Mouse (Mus musculus): ENCODE data around the gene March7.

The March7 gene

GRCm38 (mm10) chr2:60209703-60210651 is at the start of gene March7, which contains the start of gene Baz2b:
March7 (plus strand) TSS chr2:60209887.
Baz2b (minus strand) TSS chr2:60209839.
- peak; percentile 90 to 92 for DNase-seq

DNA sequence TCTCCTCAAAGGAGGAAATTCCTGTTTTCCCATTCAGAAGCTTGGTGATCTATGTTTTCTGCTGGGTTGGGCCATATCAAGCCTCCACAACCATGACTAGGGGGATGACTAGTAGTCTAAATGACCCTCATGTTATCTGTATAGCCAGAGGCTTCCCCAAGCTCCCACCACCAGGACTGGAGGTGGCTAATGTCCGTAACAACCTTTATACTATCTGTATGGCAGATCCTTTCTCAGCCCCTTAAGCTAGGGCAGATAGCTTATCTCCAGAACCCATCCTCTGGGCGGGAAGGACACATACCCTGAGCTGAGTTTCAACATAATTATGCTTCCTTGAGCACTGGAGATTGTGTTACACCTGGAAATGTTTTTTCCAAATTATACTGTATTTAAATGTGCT is 45.9 kb upstream of the March7 start:
- no peak for DNase-seq

- DNase-seq, result peak in 1 of 2 experiments; percentile 13
Observed at GRCm38 (mm10) chr2:60165679-60166078, 44.0 kb upstream of the March7 start.

GRCm38 (mm10) chr2:60166878-60167277 is 42.8 kb upstream of the March7 start:
- DNase-seq, result no peak

DNA sequence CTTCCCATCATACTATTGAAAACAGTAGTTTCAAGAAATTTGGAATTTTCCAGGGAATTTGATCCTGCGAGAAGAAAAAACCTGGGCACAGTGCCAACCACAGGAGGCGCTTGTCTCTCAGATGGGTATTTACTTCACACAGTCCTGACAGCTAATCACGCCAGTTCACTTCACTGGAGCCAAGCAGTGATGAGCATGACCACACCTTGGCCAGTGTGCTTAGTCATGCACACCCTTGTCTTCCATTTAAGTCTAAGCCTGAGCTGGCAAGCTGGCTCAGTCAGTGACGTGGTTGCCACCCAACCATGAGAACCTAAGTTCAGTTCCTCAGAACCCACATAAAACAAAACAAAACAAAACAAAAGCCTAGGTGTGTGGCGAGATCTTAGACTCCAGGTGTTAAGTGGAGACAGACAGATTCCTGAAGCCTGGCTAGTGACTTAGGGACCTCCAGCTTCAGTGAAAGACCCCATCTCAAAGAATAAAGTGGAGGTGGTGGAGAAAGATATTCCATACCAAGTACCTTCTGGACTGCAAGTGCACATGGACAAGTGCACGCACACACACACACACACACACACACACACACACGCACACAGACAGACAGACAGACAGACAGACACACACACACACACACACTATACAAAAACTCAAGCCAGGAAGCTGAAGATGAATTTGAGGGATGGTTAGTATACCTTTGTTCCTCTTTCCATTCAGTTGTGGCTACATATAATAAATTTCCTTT is 37.7 kb upstream of the March7 start:
- DNase-seq, result peak in 1 of 2 experiments; percentile 29

- no peak for DNase-seq
Observed at GRCm38 (mm10) chr2:60172531-60172914, 37.2 kb upstream of the March7 start.

DNA sequence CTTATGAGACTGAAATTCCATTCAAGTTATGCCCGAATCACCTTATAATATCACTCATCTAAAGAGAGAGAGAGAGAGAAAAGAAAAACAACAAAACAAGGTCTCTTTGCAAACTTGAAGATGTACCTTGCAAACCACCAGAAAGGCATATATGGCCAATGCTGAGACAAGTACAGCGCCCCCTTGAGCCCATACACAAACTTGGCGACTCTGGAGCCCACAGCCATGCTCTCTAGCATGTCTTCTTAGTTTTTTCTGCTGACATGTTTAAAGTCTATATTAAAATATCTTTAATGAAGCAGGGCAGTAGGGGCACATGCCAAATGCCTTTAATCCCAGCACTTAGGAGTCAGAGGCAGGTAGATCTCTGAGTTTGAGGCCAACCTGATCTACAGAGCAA is 36.5 kb upstream of the March7 start:
- no peak for DNase-seq

- no peak for DNase-seq
Observed at GRCm38 (mm10) chr2:60173595-60173994, 36.1 kb upstream of the March7 start.

- no peak for DNase-seq
Observed at GRCm38 (mm10) chr2:60175078-60175477, 34.6 kb upstream of the March7 start.

GRCm38 (mm10) chr2:60176087-60176486 is 33.6 kb upstream of the March7 start:
- DNase-seq, result no peak

GRCm38 (mm10) chr2:60177490-60177889 is 32.2 kb upstream of the March7 start:
- no peak for DNase-seq

DNA sequence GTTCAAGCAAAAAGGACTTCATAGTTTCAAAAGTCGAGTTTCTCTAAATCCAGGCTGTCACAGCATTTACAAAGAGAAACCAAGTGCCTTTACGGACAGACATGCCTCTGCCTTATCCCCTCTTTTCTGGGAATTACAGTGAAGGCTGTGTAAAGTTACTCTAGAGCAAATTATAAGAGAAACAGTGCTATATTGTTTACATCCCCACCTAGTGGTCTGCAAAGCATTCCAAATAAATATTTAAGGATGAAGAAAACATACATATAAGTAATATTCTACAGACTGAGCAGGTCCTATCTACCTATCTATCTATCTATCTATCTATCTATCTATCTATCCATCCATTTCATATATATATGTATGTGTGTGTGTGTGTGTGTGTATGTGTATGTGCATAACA is 28.0 kb upstream of the March7 start:
- no peak for DNase-seq

- no peak for DNase-seq
Observed at GRCm38 (mm10) chr2:60196841-60197240, 12.8 kb upstream of the March7 start.

DNA sequence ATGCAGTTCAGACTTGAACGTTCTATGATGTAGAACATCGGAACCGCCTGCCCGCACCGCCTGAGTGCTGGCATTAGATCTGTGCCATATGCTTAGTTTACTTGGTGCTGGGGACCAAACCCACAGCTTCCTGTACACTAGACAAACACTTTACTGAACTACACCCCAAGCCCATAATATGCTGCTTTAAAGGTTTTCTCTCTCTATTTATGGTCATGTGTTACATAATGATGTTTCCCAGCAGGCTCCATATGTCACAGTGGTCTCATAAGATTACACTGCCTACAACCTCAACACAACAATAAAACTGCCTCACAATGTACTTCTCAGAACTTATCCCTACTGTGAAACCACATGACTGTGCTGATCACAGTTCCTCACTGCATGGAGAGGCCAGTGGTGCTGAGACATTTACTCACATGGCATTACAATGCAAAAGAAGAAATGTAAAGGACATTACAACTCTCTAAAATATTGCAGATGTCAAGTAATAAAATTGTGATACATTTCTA is 9.6 kb upstream of the March7 start:
- DNase-seq, result no peak

DNA sequence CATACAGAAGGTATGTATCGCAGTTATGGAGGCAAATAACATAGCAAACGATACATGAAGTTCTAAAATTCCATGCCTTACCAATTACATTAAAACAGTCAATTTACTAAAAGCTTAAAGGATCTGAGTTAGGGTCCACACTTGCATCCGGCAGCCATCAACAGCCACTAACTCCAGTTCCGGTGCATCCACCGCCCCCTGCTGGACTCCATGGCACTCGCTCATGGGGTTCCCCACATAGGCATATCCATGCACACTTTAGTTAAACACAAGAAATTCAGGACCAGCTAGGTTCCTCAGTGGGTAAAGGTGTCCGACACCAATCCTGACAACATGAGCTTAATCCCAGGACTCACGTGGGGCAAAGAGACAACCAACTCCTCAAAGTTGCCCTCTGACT is 9.0 kb upstream of the March7 start:
- DNase-seq, result peak; percentile 60 to 70

DNA sequence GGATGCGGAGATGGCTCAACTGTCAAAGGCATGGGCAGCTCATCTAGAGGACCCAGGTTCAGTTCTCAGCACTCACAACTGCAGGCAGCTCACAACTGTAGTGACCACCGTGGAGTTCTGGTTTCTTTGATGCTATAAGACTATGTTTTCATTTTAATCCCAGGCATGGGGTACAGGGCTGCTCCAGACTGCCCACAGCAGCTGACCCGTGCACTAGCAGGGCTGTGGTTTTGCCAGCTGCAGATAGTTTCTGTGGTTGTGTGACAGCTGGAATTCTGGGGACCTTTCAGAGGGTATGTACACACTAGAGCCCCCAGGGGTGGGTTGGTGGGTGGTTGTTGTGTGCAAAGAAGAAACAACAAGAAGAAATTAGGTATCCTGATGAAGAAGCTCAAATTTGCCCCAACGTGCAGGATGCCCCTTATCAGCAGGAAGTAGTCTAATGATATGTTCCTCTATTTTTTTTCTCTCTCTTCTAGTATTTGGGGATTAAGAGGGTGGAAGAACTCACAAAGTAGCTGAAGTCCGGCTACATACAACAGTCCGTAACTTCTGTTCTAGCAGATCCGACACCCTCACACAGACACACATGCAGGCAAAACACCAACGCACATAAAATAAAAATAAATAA is 6.7 kb upstream of the March7 start:
- no peak for DNase-seq

- DNase-seq, result no peak
Observed at GRCm38 (mm10) chr2:60203733-60204132, 6.0 kb upstream of the March7 start.

DNA sequence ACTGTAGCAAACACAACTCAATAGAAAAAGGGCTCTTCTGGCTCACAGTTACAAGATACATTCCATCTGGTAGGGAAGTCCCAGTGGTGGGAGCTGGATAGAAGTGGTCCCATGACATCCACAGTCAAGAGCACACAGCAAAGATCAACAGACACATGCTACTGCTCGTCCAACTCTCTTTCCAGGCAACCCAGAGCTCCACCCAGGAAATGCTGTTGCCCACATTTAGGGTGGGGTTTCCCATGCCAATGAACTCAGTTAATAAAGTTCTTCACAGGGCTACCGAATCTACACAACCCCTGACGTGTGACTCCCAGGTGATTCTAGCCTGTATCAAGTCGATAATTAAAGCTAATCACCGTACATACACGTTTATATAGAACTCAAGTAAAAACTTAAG is 5.5 kb upstream of the March7 start:
- no peak for DNase-seq

- DNase-seq, result no peak
Observed at GRCm38 (mm10) chr2:60205795-60206194, 3.9 kb upstream of the March7 start.

DNA sequence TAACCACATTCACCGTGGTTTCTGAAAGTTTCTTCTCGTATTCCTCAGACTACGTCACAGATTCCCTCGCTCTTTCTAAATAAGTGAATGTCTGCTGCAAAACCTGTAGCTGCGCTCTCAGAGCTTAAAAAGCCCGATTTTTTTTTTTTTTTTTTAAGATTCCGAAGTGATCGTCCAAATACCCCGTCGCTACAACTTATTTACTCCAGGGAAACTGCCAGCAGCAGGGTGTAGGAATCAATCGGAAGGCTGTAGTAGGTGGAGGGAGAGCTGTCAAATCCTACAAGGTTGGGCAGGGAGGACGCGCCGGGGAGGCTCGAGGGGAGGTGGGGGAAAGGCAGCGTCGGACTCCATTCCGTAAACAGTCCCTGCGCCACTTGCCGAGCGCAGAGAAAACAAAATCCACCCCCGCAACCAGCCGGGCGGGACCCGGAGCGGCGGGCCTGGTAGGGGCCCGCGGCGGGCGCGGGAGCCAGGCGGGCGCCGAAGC is 520 bp upstream of the March7 start:
- peak in 1 of 2 experiments; percentile 53 for DNase-seq

- no peak for DNase-seq
Observed at GRCm38 (mm10) chr2:60210821-60211220, 1.1 kb downstream of the March7 start.

GRCm38 (mm10) chr2:60212488-60212887 is 2.8 kb downstream of the March7 start:
- no peak for DNase-seq

DNA sequence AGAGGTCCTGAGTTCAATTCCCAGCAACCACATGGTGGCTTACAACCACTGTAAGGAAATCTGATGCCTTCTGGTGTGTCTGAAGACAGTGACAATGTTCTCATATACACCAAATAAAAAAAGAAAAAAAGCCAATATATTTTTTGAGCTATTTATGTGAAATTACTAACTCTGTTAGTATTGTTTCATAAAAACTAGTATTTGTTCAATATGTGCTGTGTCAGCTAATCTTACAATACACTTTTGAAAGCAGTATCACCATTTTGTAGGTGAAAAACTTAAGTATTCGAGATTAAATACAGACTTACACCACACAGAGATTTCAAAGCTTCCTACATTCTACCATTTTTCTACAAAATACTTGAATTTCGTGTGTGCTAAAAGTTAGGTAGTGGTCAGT is 5.0 kb downstream of the March7 start:
- DNase-seq, result no peak

Data from thymus, postnatal 36 days (tissue).